Mouse (Mus musculus) frontal cortex, postnatal 14 days (tissue): ENCODE measurements around the gene Cpne1.

Source experiments
- DNase-seq, 2 experiments: peaks; one replicate each; pipeline ENCODE4 v3.0.0; 2022; ENCODE audit warnings: low spot score in 2 of 2

The Cpne1 gene

GRCm38 (mm10) chr2:156079674-156080073 lies 32.1 kb downstream of the Cpne1 start:
- DNase-seq, result no peak

DNA sequence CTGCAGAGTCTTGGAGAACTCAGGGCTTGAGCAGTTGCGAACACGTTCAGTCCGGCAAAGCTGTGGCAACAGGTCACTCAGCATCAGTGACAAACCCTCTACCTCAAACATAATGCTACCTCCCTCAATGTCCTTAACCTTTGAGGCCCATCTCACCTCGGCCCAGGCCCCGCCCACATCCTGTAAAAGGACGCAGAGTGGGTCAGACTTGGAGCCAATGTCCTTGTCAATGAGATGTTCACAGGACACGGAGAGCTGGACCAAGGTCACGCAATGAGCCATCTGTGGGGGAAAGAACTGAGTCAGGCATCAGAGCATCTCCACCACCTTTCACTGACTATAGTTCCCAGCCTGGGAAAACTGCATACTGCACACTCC lies 32.6 kb downstream of the Cpne1 start:
- no peak for DNase-seq

DNA sequence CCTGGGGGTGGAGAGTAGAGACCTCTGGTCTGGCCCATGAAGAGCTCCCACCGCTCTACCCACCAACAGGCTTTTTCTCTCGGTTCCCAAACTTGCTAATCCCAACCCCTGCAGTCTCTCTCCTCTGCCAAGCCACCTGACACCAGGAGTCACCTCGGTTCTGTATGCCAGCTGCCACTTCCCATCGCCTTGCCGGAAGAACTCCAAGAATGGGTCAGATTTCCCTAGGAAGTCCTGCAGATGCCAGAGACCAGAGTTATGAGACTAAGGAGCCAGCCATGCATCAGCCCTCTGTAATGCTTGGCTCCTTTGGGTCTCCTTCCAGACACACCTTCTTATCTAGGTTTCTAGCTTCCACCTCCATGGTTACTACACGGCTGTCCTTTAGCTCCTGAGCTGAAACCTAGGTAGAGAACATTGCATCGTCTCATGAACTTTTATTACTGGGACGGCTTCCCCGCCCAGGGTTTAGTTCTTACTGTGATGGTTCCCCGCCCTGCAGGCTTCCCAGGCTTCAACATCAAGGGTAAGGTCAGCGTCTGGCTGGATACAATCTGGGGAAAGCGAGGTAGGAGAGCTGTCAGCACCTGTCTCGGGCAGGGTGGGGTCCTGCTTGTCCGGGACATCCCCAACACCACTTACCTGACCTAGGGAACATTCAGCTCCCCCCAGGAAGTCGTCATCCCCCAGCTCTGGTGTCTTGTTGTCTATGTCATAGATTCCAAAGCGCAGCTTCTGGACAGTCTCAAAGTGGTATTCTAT lies 33.2 kb downstream of the Cpne1 start:
- no peak for DNase-seq

DNA sequence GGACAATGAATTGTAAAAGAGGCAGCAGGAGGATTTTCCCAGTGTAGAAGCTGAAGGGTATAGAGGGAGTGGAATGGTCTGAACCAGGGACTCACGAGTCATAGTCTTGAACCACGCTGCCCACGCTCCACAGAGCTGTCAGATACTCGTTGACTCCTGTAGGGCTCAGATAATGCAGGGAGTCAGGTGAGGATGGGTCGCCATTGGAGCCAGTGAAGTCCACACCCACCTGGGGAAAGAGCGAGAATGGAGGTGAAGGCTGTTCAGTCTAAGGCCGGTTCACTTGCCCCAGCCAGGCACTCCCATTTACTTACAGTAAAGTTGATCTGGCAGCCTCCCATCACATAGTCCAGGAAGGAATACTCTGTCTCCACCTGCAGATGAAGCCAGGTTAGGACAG lies 34.3 kb downstream of the Cpne1 start:
- no peak for DNase-seq

- DNase-seq, result no peak
Observed at GRCm38 (mm10) chr2:156073725-156074124, 38.0 kb downstream of the Cpne1 start.

GRCm38 (mm10) chr2:156071236-156071635 lies 40.5 kb downstream of the Cpne1 start:
- no peak for DNase-seq

- DNase-seq, result no peak
Observed at GRCm38 (mm10) chr2:156067916-156068315, 43.8 kb downstream of the Cpne1 start.

- no peak for DNase-seq
Observed at GRCm38 (mm10) chr2:156066126-156066525, 45.6 kb downstream of the Cpne1 start.

- DNase-seq, result peak in 1 of 2 experiments; percentile 36
Observed at GRCm38 (mm10) chr2:156065099-156066041, 46.4 kb downstream of the Cpne1 start, which contains the start of gene Spag4. Gene Spag4 (plus strand): TSS chr2:156065175.

DNA sequence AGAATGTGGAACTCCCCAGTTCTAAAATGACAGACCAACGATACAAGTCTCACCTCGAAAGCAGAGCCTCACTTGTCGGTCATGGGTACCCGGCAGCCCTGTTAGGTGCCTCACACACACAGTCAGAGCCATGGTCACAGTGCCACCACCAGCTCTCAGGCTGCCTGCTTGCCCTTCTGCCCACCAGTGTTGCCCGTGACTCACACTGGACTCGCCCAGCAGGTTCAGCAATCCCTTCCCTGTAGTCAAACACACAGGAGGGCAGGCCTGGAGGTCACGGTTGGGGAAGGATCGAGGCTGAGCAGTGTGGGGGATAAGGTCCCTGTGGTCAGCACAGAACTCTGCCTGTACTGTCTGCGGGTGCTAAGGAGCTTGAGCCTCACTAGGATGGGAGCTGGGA lies 58.9 kb downstream of the Cpne1 start, which contains the start of gene Fer1l4:
Gene Fer1l4 (minus strand): TSS at position 132 of the 400 bp plus-strand sequence.
- DNase-seq, result no peak

DNA sequence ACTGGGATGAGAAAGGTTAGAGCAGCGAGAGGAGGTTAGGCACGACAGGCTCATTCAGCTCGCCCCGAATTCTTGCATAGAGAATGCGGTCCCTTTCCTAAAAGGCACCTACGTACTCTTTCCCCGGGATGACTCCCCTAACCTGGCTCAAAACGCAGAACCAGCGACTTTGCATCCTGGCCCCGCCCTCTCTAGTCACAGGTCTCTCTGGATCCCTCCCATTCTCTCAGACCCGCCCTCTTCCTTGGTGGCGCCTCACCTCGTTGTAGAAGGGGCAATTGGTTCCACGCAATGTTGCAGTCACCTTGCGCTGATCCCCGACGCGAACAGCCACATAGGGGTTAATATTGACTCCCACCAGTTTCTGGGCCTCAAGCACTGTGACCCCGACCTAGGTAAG lies 63.8 kb downstream of the Cpne1 start:
- DNase-seq, result no peak

- no peak for DNase-seq
Observed at GRCm38 (mm10) chr2:156042903-156043302, 68.9 kb downstream of the Cpne1 start.

- no peak for DNase-seq
Observed at GRCm38 (mm10) chr2:156039390-156039789, 72.4 kb downstream of the Cpne1 start.

GRCm38 (mm10) chr2:156025482-156025881 lies 86.3 kb downstream of the Cpne1 start:
- no peak for DNase-seq
